Mouse (Mus musculus): Measurements from ENCODE around the gene Gm42906.

Gm42906 gene

GRCm38 (mm10) chr5:151022026-151022425 is 405.9 kb downstream of the Gm42906 start:
- DNase-seq (ENCODE audit: low spot score) = no peak

- no peak for DNase-seq (ENCODE audit: low spot score)
Observed at GRCm38 (mm10) chr5:151020831-151021230, 407.1 kb downstream of the Gm42906 start.

GRCm38 (mm10) chr5:151020031-151020820 is 407.7 kb downstream of the Gm42906 start:
- no peak for DNase-seq (ENCODE audit: low spot score)

GRCm38 (mm10) chr5:151018959-151019358 is 409.0 kb downstream of the Gm42906 start:
- DNase-seq (ENCODE audit: low spot score) = no peak

GRCm38 (mm10) chr5:151018450-151018849 is 409.5 kb downstream of the Gm42906 start:
- no peak for DNase-seq (ENCODE audit: low spot score)
